Mouse (Mus musculus) thymus, adult 2 months (tissue): ENCODE results near the gene Stum. TPM values are rescaled to one million over a fixed set of nuclear protein-coding genes. Genes with fewer than 3 reads are reported as not detected.

ENCODE experiments used
- DNase-seq: peaks from one replicate; pipeline ENCODE4 v3.0.0; 2021
- H3K27ac ChIP-seq: fragments of 200-500 bp; 2 replicates; pipeline ENCODE4 v1.5.1; 2012; ENCODE audit warnings: low read length, control low read depth; ENCODE audit not compliant: control insufficient read depth, insufficient read depth
- H3K27me3 ChIP-seq: fragments of 200-500 bp; 2 replicates; pipeline ENCODE4 v1.6.1; 2012; ENCODE audit warnings: mild to moderate bottlenecking, low read length, moderate library complexity, mixed read lengths; ENCODE audit not compliant: control insufficient read depth, insufficient read depth
- H3K36me3 ChIP-seq: fragments of 200-500 bp; 2 replicates; pipeline ENCODE4 v1.6.1; 2012; ENCODE audit warnings: mild to moderate bottlenecking, low read length, moderate library complexity; ENCODE audit not compliant: control insufficient read depth, insufficient read depth
- H3K4me1 ChIP-seq: fragments of 200-500 bp; replicated peaks from 2 replicates; pipeline ENCODE4 v1.6.1; 2012; ENCODE audit warnings: low read length; ENCODE audit not compliant: control insufficient read depth, insufficient read depth
- H3K4me3 ChIP-seq: fragments of 200-500 bp; 2 replicates; pipeline ENCODE4 v1.5.1; 2012; ENCODE audit warnings: mild to moderate bottlenecking, low read length, control low read depth, moderate library complexity; ENCODE audit not compliant: control insufficient read depth, insufficient read depth
- CTCF ChIP-seq: fragments of 200-500 bp; IDR thresholded peaks from 2 replicates; pipeline ENCODE4 v1.5.1; 2012; ENCODE audit warnings: mild to moderate bottlenecking, control low read depth, low read length, moderate library complexity, borderline replicate concordance; ENCODE audit not compliant: control insufficient read depth, poor library complexity, insufficient read depth; ENCODE audit errors: extremely low read depth
- POLR2A ChIP-seq: fragments of 200-500 bp; IDR thresholded peaks from 2 replicates; pipeline ENCODE4 v1.6.1; 2012; ENCODE audit warnings: mild to moderate bottlenecking, low read length, control low read depth, moderate library complexity; ENCODE audit not compliant: control insufficient read depth, poor library complexity, insufficient read depth; ENCODE audit errors: extremely low read depth
- WGBS: fragments of 180-500 bp; shearing (Covaris S2); methylation state at CpG from one replicate; pipeline ENCODE4 v1.1.7; 2018; 5-methylcytosine and 5-hydroxymethylcytosine counted together
- polyA plus RNA-seq: library from polyadenylated mRNA; depleted of rRNA; stranded (reverse); fragments of >200 nt; gene quantifications from 2 replicates; pipeline ENCODE4 v1.2.3, GENCODE M21; 2012

The Stum gene
- polyA plus RNA-seq, 1 experiment = 1.3 TPM

- H3K27me3 ChIP-seq = no peaks in the 10 kb centered on the region
- 90% methylated on average over 5 of the region's 5 CpGs for WGBS
- H3K4me1 ChIP-seq = peaks cover 47% of the 10 kb centered on the region
- no peak for TF ChIP-seq CTCF
- no peak overlapping the region for H3K4me3 ChIP-seq
- DNase-seq = no peak
- peaks cover 16% of the 10 kb centered on the region for H3K36me3 ChIP-seq
- H3K27ac ChIP-seq = no peak overlapping the region
These were observed 85.6 kb downstream of the Stum start for GRCm38 (mm10) chr1:180397734-180398133.

GRCm38 (mm10) chr1:180393873-180394272 lies 89.4 kb downstream of the Stum start:
- Histone ChIP-seq H3K27me3 (no peaks in the 10 kb centered on the region), H3K36me3 (peaks cover 16% of the 10 kb centered on the region), H3K4me3 (no peak overlapping the region), H3K4me1 (peaks cover 44% of the 10 kb centered on the region), H3K27ac (0 out of 2 replicates have a peak overlapping the region, but pooled peaks have one; percentile 48)
- TF ChIP-seq CTCF (no peak), POLR2A (no peak)
- WGBS = 97% methylated on average over 12 of the region's 12 CpGs
- no peak for DNase-seq

- peaks cover 50% of the 10 kb centered on the region for H3K4me1 ChIP-seq
- peak overlapping the region; percentile 97 for H3K27ac ChIP-seq
- peaks cover 16% of the 10 kb centered on the region for H3K36me3 ChIP-seq
- no peak overlapping the region for H3K4me3 ChIP-seq
- peak; percentile 70 for DNase-seq
- WGBS = 41% methylated on average over 9 of the region's 9 CpGs
- no peaks in the 10 kb centered on the region for H3K27me3 ChIP-seq
- TF ChIP-seq CTCF (no peak), POLR2A (no peak)
These were observed 90.1 kb downstream of the Stum start for GRCm38 (mm10) chr1:180393017-180393797.

- H3K4me1 ChIP-seq = peaks cover 53% of the 10 kb centered on the region
- H3K27ac ChIP-seq = peak overlapping the region; percentile 97
- TF ChIP-seq CTCF (no peak), POLR2A (no peak)
- H3K27me3 ChIP-seq = no peaks in the 10 kb centered on the region
- no peak for DNase-seq
- WGBS = 81% methylated on average over 5 of the region's 5 CpGs
- H3K4me3 ChIP-seq = no peak overlapping the region
- peaks cover 16% of the 10 kb centered on the region for H3K36me3 ChIP-seq
These were observed 91.0 kb downstream of the Stum start for GRCm38 (mm10) chr1:180392137-180392798.

- TF ChIP-seq POLR2A (no peak), CTCF (no peak)
- Histone ChIP-seq H3K27me3 (no peaks in the 10 kb centered on the region), H3K4me1 (peaks cover 54% of the 10 kb centered on the region), H3K4me3 (no peak overlapping the region), H3K36me3 (peaks cover 16% of the 10 kb centered on the region), H3K27ac (peak overlapping the region; percentile 10; the same call in 1 of the 2 replicates)
- DNase-seq = no peak
- 95% methylated on average over 4 of the region's 4 CpGs for WGBS
These were observed 91.7 kb downstream of the Stum start for GRCm38 (mm10) chr1:180391575-180391945.

- Histone ChIP-seq H3K36me3 (peaks cover 14% of the 10 kb centered on the region), H3K27me3 (no peaks in the 10 kb centered on the region), H3K4me3 (no peak overlapping the region), H3K4me1 (peaks cover 54% of the 10 kb centered on the region), H3K27ac (peak overlapping the region; percentile 70)
- WGBS = 29% methylated on average over 10 of the region's 10 CpGs
- no peak for DNase-seq
- TF ChIP-seq CTCF (no peak), POLR2A (no peak)
These were observed 92.3 kb downstream of the Stum start for GRCm38 (mm10) chr1:180390746-180391574.
